Mouse (Mus musculus) stomach, postnatal 0 days (tissue): Measurements from ENCODE around the gene Ccdc93. TPM values are rescaled to one million over a fixed set of nuclear protein-coding genes. Genes with fewer than 3 reads are reported as not detected.
A peak's percentile ranks its signal among the peaks of the same experiment; 100 is the strongest.

ENCODE experiments used
- ATAC-seq: fragments of 200-750 bp; cut with Nextera tagmentation; 2 replicates; pipeline ENCODE4 v1.8.0; 2017; ENCODE audit not compliant: low FRiP score, low TSS enrichment
- DNase-seq: peaks from one replicate; pipeline ENCODE4 v3.0.0-alpha.2; 2016; ENCODE audit warnings: low spot score
- H3K27ac ChIP-seq: fragments of 300-500 bp; sonication (generic); replicated peaks from 2 replicates; pipeline ENCODE4 v1.5.1; 2014; ENCODE audit warnings: mild to moderate bottlenecking, control low read depth
- H3K27me3 ChIP-seq: fragments of 300-500 bp; sonication (generic); 2 replicates; pipeline ENCODE4 v1.6.1; 2014; ENCODE audit warnings: low read length; ENCODE audit not compliant: control insufficient read depth, insufficient read depth
- H3K36me3 ChIP-seq: fragments of 300-500 bp; sonication (generic); 2 replicates; pipeline ENCODE4 v1.6.1; 2014; ENCODE audit warnings: low read length, mixed read lengths; ENCODE audit not compliant: control insufficient read depth, insufficient read depth
- H3K4me1 ChIP-seq: fragments of 300-500 bp; sonication (generic); replicated peaks from 2 replicates; pipeline ENCODE4 v1.6.1; 2014; ENCODE audit warnings: antibody characterized with exemption; ENCODE audit not compliant: control insufficient read depth, insufficient read depth
- H3K4me2 ChIP-seq: fragments of 300-500 bp; sonication (generic); replicated peaks from 2 replicates; pipeline ENCODE4 v1.6.1; 2014; ENCODE audit warnings: low read depth, mild to moderate bottlenecking, control low read depth, moderate library complexity
- H3K4me3 ChIP-seq: fragments of 300-500 bp; sonication (generic); 2 replicates; pipeline ENCODE4 v1.5.1; 2014; ENCODE audit warnings: low read depth, low read length, control low read depth
- H3K9ac ChIP-seq: fragments of 300-500 bp; sonication (generic); 2 replicates; pipeline ENCODE4 v1.6.1; 2014; ENCODE audit warnings: mild to moderate bottlenecking, low read length, control low read depth, mixed read lengths
- H3K9me3 ChIP-seq: fragments of 300-500 bp; sonication (generic); 2 replicates; pipeline ENCODE4 v1.6.1; 2016; ENCODE audit warnings: low read length; ENCODE audit not compliant: control insufficient read depth
- CTCF ChIP-seq: IDR thresholded peaks from 2 replicates; pipeline ENCODE4 v1.5.1; 2016; ENCODE audit warnings: antibody characterized with exemption, low read depth, mild to moderate bottlenecking, moderate library complexity
- EP300 ChIP-seq: optimal IDR thresholded peaks from 2 replicates; pipeline ENCODE3; 2016; ENCODE audit warnings: antibody characterized with exemption
- WGBS: fragments of 180-500 bp; shearing (Covaris S2); extraction: QIAGEN DNeasy Blood & Tissue Kit; methylation state at CpG from one replicate; pipeline ENCODE4 v1.1.7; 2014; 5-methylcytosine and 5-hydroxymethylcytosine counted together
- polyA plus RNA-seq: library from polyadenylated mRNA; unstranded; fragments of >200 nt; fragmentation: Nextera tagmentation; extraction: Ambion mirVana; gene quantifications from 2 replicates; pipeline ENCODE4 v1.2.1, GENCODE M21; 2015

Ccdc93 gene
- polyA plus RNA-seq, 1 experiment from 2014 or later, result 4.6 TPM

GRCm38 (mm10) chr1:121479403-121479802, 48.6 kb downstream of the Ccdc93 start:
- Histone ChIP-seq H3K9ac (no peak overlapping the region), H3K9me3 (no peaks in the 10 kb centered on the region), H3K4me2 (no peak overlapping the region), H3K4me1 (no peaks in the 10 kb centered on the region), H3K27me3 (no peaks in the 10 kb centered on the region), H3K4me3 (no peak overlapping the region), H3K36me3 (peaks cover 16% of the 10 kb centered on the region), H3K27ac (no peak overlapping the region)
- no peak for DNase-seq
- no peak for TF ChIP-seq CTCF
- no peak for TF ChIP-seq EP300
- 87% methylated on average over 5 of the region's 5 CpGs for WGBS
- no peak for ATAC-seq

- Histone ChIP-seq H3K9me3 (no peaks in the 10 kb centered on the region), H3K4me1 (no peaks in the 10 kb centered on the region), H3K4me3 (no peak overlapping the region), H3K27me3 (no peaks in the 10 kb centered on the region), H3K9ac (no peak overlapping the region), H3K27ac (no peak overlapping the region), H3K4me2 (no peak overlapping the region), H3K36me3 (peaks cover 17% of the 10 kb centered on the region)
- DNase-seq, result no peak
- 72% methylated on average over 4 of the region's 4 CpGs for WGBS
- TF ChIP-seq CTCF (no peak), EP300 (no peak)
- no peak; the same call in 1 of the 2 replicates for ATAC-seq
These were observed 52.2 kb downstream of the Ccdc93 start for GRCm38 (mm10) chr1:121483091-121483490.

GRCm38 (mm10) chr1:121486803-121487202, 56.0 kb downstream of the Ccdc93 start:
- TF ChIP-seq CTCF (no peak), EP300 (no peak)
- H3K27me3 ChIP-seq, result no peaks in the 10 kb centered on the region
- peaks cover 12% of the 10 kb centered on the region for H3K36me3 ChIP-seq
- H3K4me1 ChIP-seq, result no peaks in the 10 kb centered on the region
- H3K9ac ChIP-seq, result no peak overlapping the region
- no peak for ATAC-seq
- H3K4me2 ChIP-seq, result no peak overlapping the region
- DNase-seq, result no peak
- no peak overlapping the region for H3K27ac ChIP-seq
- H3K9me3 ChIP-seq, result no peaks in the 10 kb centered on the region
- 90% methylated on average over 6 of the region's 6 CpGs for WGBS
- no peak overlapping the region for H3K4me3 ChIP-seq

- ATAC-seq, result no peak
- H3K36me3 ChIP-seq, result peaks cover 17% of the 10 kb centered on the region; the same call in 1 of the 2 replicates
These were observed 59.4 kb downstream of the Ccdc93 start for GRCm38 (mm10) chr1:121490241-121490640.

GRCm38 (mm10) chr1:121497093-121497492, 66.2 kb downstream of the Ccdc93 start:
- no peak overlapping the region for H3K9ac ChIP-seq
- H3K27ac ChIP-seq, result no peak overlapping the region
- WGBS, result 82% methylated on average over 4 of the region's 4 CpGs
- H3K36me3 ChIP-seq, result peaks cover 24% of the 10 kb centered on the region; the same call in 1 of the 2 replicates
- no peak overlapping the region for H3K4me3 ChIP-seq
- no peak for TF ChIP-seq CTCF
- no peak for TF ChIP-seq EP300
- H3K4me2 ChIP-seq, result no peak overlapping the region
- no peaks in the 10 kb centered on the region for H3K4me1 ChIP-seq
- DNase-seq (no peak), ATAC-seq (no peak)
- no peaks in the 10 kb centered on the region for H3K9me3 ChIP-seq
- H3K27me3 ChIP-seq, result no peaks in the 10 kb centered on the region

More at GRCm38 (mm10) chr1:121490241-121490640, 59.4 kb downstream of the Ccdc93 start:
- peak; percentile 72 for TF ChIP-seq CTCF
- no peak for TF ChIP-seq EP300
- no peak overlapping the region for H3K9ac ChIP-seq
- no peaks in the 10 kb centered on the region for H3K9me3 ChIP-seq
- H3K4me1 ChIP-seq, result no peaks in the 10 kb centered on the region
- H3K4me2 ChIP-seq, result no peak overlapping the region
- no peak overlapping the region for H3K27ac ChIP-seq
- H3K4me3 ChIP-seq, result no peak overlapping the region
- WGBS, result 33% methylated on average over 5 of the region's 5 CpGs
- no peaks in the 10 kb centered on the region for H3K27me3 ChIP-seq
- peak; percentile 17 for DNase-seq

DNA sequence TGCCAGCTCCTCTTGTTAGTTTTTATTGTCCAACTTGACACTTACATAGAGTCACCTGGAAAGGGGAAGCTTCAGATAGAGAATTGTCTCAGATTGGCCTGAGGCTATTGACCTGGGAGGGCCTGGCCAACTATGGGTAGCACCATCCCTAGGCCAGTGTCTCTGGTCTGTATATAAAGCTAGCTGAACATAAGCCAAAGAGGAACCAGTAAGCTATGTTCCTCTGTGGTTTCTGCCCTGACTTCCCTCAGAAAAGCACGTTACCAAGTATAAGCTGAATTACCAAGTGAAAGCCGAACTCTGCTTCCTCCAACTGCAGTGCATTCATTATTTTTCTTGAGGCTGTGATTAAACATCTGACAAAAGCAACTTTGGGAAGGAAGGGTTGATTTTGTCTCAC, 77.9 kb downstream of the Ccdc93 start:
- Histone ChIP-seq H3K36me3 (0 out of 2 replicates have a peak, but pooled peaks cover 2% of the 10 kb centered on the region), H3K4me2 (no peak overlapping the region), H3K27me3 (no peaks in the 10 kb centered on the region), H3K9me3 (no peaks in the 10 kb centered on the region), H3K27ac (no peak overlapping the region), H3K4me1 (no peaks in the 10 kb centered on the region), H3K9ac (no peak overlapping the region), H3K4me3 (no peak overlapping the region)
- DNase-seq (no peak), ATAC-seq (no peak)
- 78% methylated on average over 2 of the region's 2 CpGs for WGBS
- TF ChIP-seq EP300, result no peak
- TF ChIP-seq CTCF, result no peak
